Mouse (Mus musculus) heart, adult 2 months (tissue): Measurements from ENCODE around the gene Lyzl4. TPM values are rescaled to one million over a fixed set of nuclear protein-coding genes. Genes with fewer than 3 reads are reported as not detected.

Experiments
- DNase-seq, 2 experiments: peaks; one replicate each; pipeline ENCODE4 v3.0.0; 2021
- H3K27ac ChIP-seq: fragments of 200-600 bp; 2 replicates; pipeline ENCODE4 v1.8.1; 2022
- H3K27me3 ChIP-seq: fragments of 200-500 bp; 2 replicates; pipeline ENCODE4 v1.6.1; 2012; ENCODE audit warnings: mild to moderate bottlenecking, low read length, inconsistent platforms, mixed read lengths; ENCODE audit not compliant: control insufficient read depth, insufficient read depth
- H3K36me3 ChIP-seq: fragments of 200-500 bp; 2 replicates; pipeline ENCODE4 v1.6.1; 2012; ENCODE audit warnings: low read length, inconsistent platforms; ENCODE audit not compliant: control insufficient read depth, insufficient read depth
- H3K4me1 ChIP-seq: fragments of 200-500 bp; 2 replicates; pipeline ENCODE4 v1.6.1; 2011; ENCODE audit warnings: low read length; ENCODE audit not compliant: control insufficient read depth, insufficient read depth
- H3K4me3 ChIP-seq: fragments of 200-600 bp; 2 replicates; pipeline ENCODE4 v1.8.1; 2022
- H3K79me2 ChIP-seq: fragments of 200-500 bp; replicated peaks from 2 replicates; pipeline ENCODE4 v1.6.1; 2012; ENCODE audit warnings: mild to moderate bottlenecking, inconsistent platforms, low read length, moderate library complexity, mixed read lengths; ENCODE audit not compliant: control insufficient read depth, insufficient read depth
- H3K9ac ChIP-seq: fragments of 200-500 bp; 2 replicates; pipeline ENCODE4 v1.6.1; 2012; ENCODE audit warnings: low read depth, mild to moderate bottlenecking, control low read depth, inconsistent platforms, low read length, mixed read lengths
- CTCF ChIP-seq: fragments of 200-600 bp; IDR thresholded peaks from 2 replicates; pipeline ENCODE4 v1.8.1; 2022; ENCODE audit warnings: antibody characterized with exemption, mild to moderate bottlenecking, moderate library complexity
- EP300 ChIP-seq: fragments of 200-500 bp; IDR thresholded peaks from 2 replicates; pipeline ENCODE4 v1.6.1; 2011; ENCODE audit warnings: low read depth, low read length, control low read depth; ENCODE audit not compliant: insufficient read depth
- POLR2A ChIP-seq: fragments of 200-500 bp; IDR thresholded peaks from 2 replicates; pipeline ENCODE4 v1.6.1; 2011; ENCODE audit warnings: mild to moderate bottlenecking, low read depth, low read length, control low read depth; ENCODE audit not compliant: insufficient read depth
- WGBS: fragments of 180-500 bp; shearing (Covaris S2); methylation state at CpG from one replicate; pipeline ENCODE4 v1.1.7; 2018; 5-methylcytosine and 5-hydroxymethylcytosine counted together
- intact Hi-C: fragments of 180-260 bp; cut with DNase I; formaldehyde crosslinking; loops from one replicate; pipeline ENCODE4 v1.15.1; 2025
- polyA plus RNA-seq: library from polyadenylated mRNA; depleted of rRNA; stranded (reverse); fragments of >200 nt; gene quantifications from 2 replicates; pipeline ENCODE4 v1.2.3, GENCODE M21; 2012
- total RNA-seq, 2 experiments: library from RNA; stranded (reverse); gene quantifications; 2 replicates each; pipeline ENCODE4 v1.2.3; 2021

Lyzl4 gene
- total and polyA plus RNA-seq, 3 experiments = 0.12 TPM; not detected in 2

GRCm38 (mm10) chr9:121560515-121560914, 81.4 kb downstream of the Lyzl4 start:
- Histone ChIP-seq H3K36me3 (no peaks in the 10 kb centered on the region; the same call in 1 of the 2 replicates), H3K4me3 (no peak overlapping the region), H3K4me1 (peaks cover 10% of the 10 kb centered on the region), H3K9ac (no peak overlapping the region), H3K79me2 (no peaks in the 10 kb centered on the region), H3K27me3 (no peaks in the 10 kb centered on the region), H3K27ac (no peak overlapping the region)
- TF ChIP-seq CTCF = no peak
- no peak for TF ChIP-seq EP300
- TF ChIP-seq POLR2A = no peak
- intact Hi-C loops = no loop called here
- no peak for DNase-seq
- WGBS = 74% methylated on average over 7 of the region's 7 CpGs

- H3K79me2 ChIP-seq = no peaks in the 10 kb centered on the region
- intact Hi-C loops = no loop called here
- peaks cover 10% of the 10 kb centered on the region for H3K4me1 ChIP-seq
- H3K27ac ChIP-seq = no peak overlapping the region
- no peaks in the 10 kb centered on the region for H3K27me3 ChIP-seq
- no peak overlapping the region for H3K9ac ChIP-seq
- no peaks in the 10 kb centered on the region; the same call in 1 of the 2 replicates for H3K36me3 ChIP-seq
- TF ChIP-seq POLR2A (no peak), CTCF (no peak), EP300 (no peak)
- H3K4me3 ChIP-seq = no peak overlapping the region
- no peak for DNase-seq
- 81% methylated on average over 6 of the region's 6 CpGs for WGBS
These were observed 83.7 kb downstream of the Lyzl4 start for GRCm38 (mm10) chr9:121558167-121558566.

GRCm38 (mm10) chr9:121556913-121557312, 85.0 kb downstream of the Lyzl4 start:
- no peak for TF ChIP-seq EP300
- no peak for TF ChIP-seq POLR2A
- no peak for TF ChIP-seq CTCF
- 8% methylated on average over 5 of the region's 5 CpGs for WGBS
- Histone ChIP-seq H3K27ac (no peak overlapping the region), H3K4me1 (peaks cover 10% of the 10 kb centered on the region), H3K36me3 (no peaks in the 10 kb centered on the region; the same call in 1 of the 2 replicates), H3K4me3 (no peak overlapping the region), H3K9ac (no peak overlapping the region), H3K79me2 (no peaks in the 10 kb centered on the region), H3K27me3 (no peaks in the 10 kb centered on the region)
- intact Hi-C loops = no loop called here
- peak; percentile 33 to 40 for DNase-seq

GRCm38 (mm10) chr9:121555395-121556000, 86.4 kb downstream of the Lyzl4 start:
- Histone ChIP-seq H3K9ac (no peak overlapping the region), H3K27me3 (no peaks in the 10 kb centered on the region), H3K27ac (peak overlapping the region; percentile 47; the same call in 1 of the 2 replicates), H3K79me2 (no peaks in the 10 kb centered on the region), H3K4me3 (no peak overlapping the region), H3K36me3 (no peaks in the 10 kb centered on the region; the same call in 1 of the 2 replicates), H3K4me1 (peaks cover 10% of the 10 kb centered on the region)
- intact Hi-C loops = no loop called here
- peak; percentile 30 to 48 for DNase-seq
- 29% methylated on average over 9 of the region's 9 CpGs for whole genome bisulfite sequencing
- TF ChIP-seq EP300 (no peak), POLR2A (no peak), CTCF (no peak)

- Histone ChIP-seq H3K27me3 (no peaks in the 10 kb centered on the region), H3K27ac (no peak overlapping the region), H3K79me2 (no peaks in the 10 kb centered on the region), H3K36me3 (no peaks in the 10 kb centered on the region; the same call in 1 of the 2 replicates), H3K4me1 (peaks cover 10% of the 10 kb centered on the region), H3K4me3 (no peak overlapping the region), H3K9ac (no peak overlapping the region)
- TF ChIP-seq CTCF = no peak
- TF ChIP-seq EP300 = no peak
- no peak for TF ChIP-seq POLR2A
- no peak for DNase-seq
- intact Hi-C loops = no loop called here
- WGBS = 55% methylated on average over 4 of the region's 4 CpGs
These were observed 88.3 kb downstream of the Lyzl4 start for GRCm38 (mm10) chr9:121553643-121554042.

GRCm38 (mm10) chr9:121550327-121550771, 91.5 kb downstream of the Lyzl4 start:
- DNase-seq = no peak
- Histone ChIP-seq H3K27me3 (no peaks in the 10 kb centered on the region), H3K27ac (no peak overlapping the region), H3K79me2 (no peaks in the 10 kb centered on the region), H3K4me3 (no peak overlapping the region), H3K36me3 (no peaks in the 10 kb centered on the region), H3K4me1 (no peaks in the 10 kb centered on the region), H3K9ac (no peak overlapping the region)
- 68% methylated on average over 5 of the region's 5 CpGs for WGBS
- TF ChIP-seq POLR2A (no peak), EP300 (no peak), CTCF (no peak)
- intact Hi-C loops = no loop called here
